Mouse (Mus musculus): Measurements from ENCODE around the gene Fcgr2b.
"Not testable (repeated sequence)": the region's sequence is repeated elsewhere in the genome, so short reads cannot be mapped to it uniquely, and the experiment has no call there.

The Fcgr2b gene

GRCm38 (mm10) chr1:170978601-170979000 is 2.3 kb upstream of the Fcgr2b start:
- in situ Hi-C loops (cut with MboI, MseI), result no loop called here

GRCm38 (mm10) chr1:170975751-170976161 is 591 bp downstream of the Fcgr2b start:
- in situ Hi-C loops (cut with MboI, MseI), result no loop called here

GRCm38 (mm10) chr1:170975350-170975749 is 997 bp downstream of the Fcgr2b start:
- in situ Hi-C loops (cut with MboI, MseI), result not testable (repeated sequence)

- in situ Hi-C loops (cut with MboI, MseI), result no loop called here
Observed at GRCm38 (mm10) chr1:170974736-170975135, 1.6 kb downstream of the Fcgr2b start.

- in situ Hi-C loops (cut with MboI, MseI), result no loop called here
Observed at GRCm38 (mm10) chr1:170974171-170974570, 2.2 kb downstream of the Fcgr2b start.

GRCm38 (mm10) chr1:170972936-170973335 is 3.4 kb downstream of the Fcgr2b start:
- in situ Hi-C loops (cut with MboI, MseI), result no loop called here

GRCm38 (mm10) chr1:170972494-170972893 is 3.9 kb downstream of the Fcgr2b start:
- in situ Hi-C loops (cut with MboI, MseI), result no loop called here

GRCm38 (mm10) chr1:170968576-170968975 is 7.8 kb downstream of the Fcgr2b start:
- in situ Hi-C loops (cut with MboI, MseI), result no loop called here

GRCm38 (mm10) chr1:170967581-170967980 is 8.8 kb downstream of the Fcgr2b start:
- in situ Hi-C loops (cut with MboI, MseI), result no loop called here

- in situ Hi-C loops (cut with MboI, MseI), result no loop called here
Observed at GRCm38 (mm10) chr1:170963087-170963486, 13.3 kb downstream of the Fcgr2b start.

GRCm38 (mm10) chr1:170962301-170962700 is 14.0 kb downstream of the Fcgr2b start:
- in situ Hi-C loops (cut with MboI, MseI), result no loop called here

- in situ Hi-C loops (cut with MboI, MseI), result no loop called here
Observed at GRCm38 (mm10) chr1:170961101-170961500, 15.2 kb downstream of the Fcgr2b start.

GRCm38 (mm10) chr1:170959791-170960190 is 16.6 kb downstream of the Fcgr2b start:
- in situ Hi-C loops (cut with MboI, MseI), result no loop called here

- in situ Hi-C loops (cut with MboI, MseI), result no loop called here
Observed at GRCm38 (mm10) chr1:170958225-170958624, 18.1 kb downstream of the Fcgr2b start.

GRCm38 (mm10) chr1:170953192-170953591 is 23.2 kb downstream of the Fcgr2b start:
- in situ Hi-C loops (cut with MboI, MseI), result no loop called here

- in situ Hi-C loops (cut with MboI, MseI), result no loop called here
Observed at GRCm38 (mm10) chr1:170950772-170951171, 25.6 kb downstream of the Fcgr2b start.

- in situ Hi-C loops (cut with MboI, MseI), result loop anchor here (5.0 kb wide), 1 partner anchor 542 kb away; no protein-coding TSS in a partner anchor
Observed at GRCm38 (mm10) chr1:170944908-170945307, 31.4 kb downstream of the Fcgr2b start.

GRCm38 (mm10) chr1:170944151-170944550 is 32.2 kb downstream of the Fcgr2b start:
- in situ Hi-C loops (cut with MboI, MseI), result not testable (repeated sequence)

- in situ Hi-C loops (cut with MboI, MseI), result no loop called here
Observed at GRCm38 (mm10) chr1:170939255-170939654, 37.1 kb downstream of the Fcgr2b start.

- in situ Hi-C loops (cut with MboI, MseI), result no loop called here
Observed at GRCm38 (mm10) chr1:170934383-170934782, 42.0 kb downstream of the Fcgr2b start.

GRCm38 (mm10) chr1:170933940-170934339 is 42.4 kb downstream of the Fcgr2b start:
- in situ Hi-C loops (cut with MboI, MseI), result no loop called here

- in situ Hi-C loops (cut with MboI, MseI), result no loop called here
Observed at GRCm38 (mm10) chr1:170933386-170933920, 42.9 kb downstream of the Fcgr2b start.

GRCm38 (mm10) chr1:170932043-170932442 is 44.3 kb downstream of the Fcgr2b start:
- in situ Hi-C loops (cut with MboI, MseI), result no loop called here

- in situ Hi-C loops (cut with MboI, MseI), result no loop called here
Observed at GRCm38 (mm10) chr1:170929245-170929644, 47.1 kb downstream of the Fcgr2b start.
